Mouse (Mus musculus): ENCODE measurements at regions not wholly inside any gene's neighbourhood (a gene's known extent, or its start where the extent isn't known, plus 50 kb on each side); places are given as distances from the start of the nearest gene placed in this dataset.
A peak's percentile ranks its signal among the peaks of the same experiment; 100 is the strongest.

- no peak overlapping the region for H3K4me3 ChIP-seq
- peak overlapping the region; percentile 32 for H3K4me2 ChIP-seq (replicated peaks)
- H3K27ac ChIP-seq (replicated peaks) = 0 out of 2 replicates have a peak overlapping the region, but pooled peaks have one; percentile 35
- no peaks in the 10 kb centered on the region for H3K9me3 ChIP-seq
- 60% methylated on average over 10 of the region's 10 CpGs for WGBS
- H3K9ac ChIP-seq (replicated peaks) = no peak overlapping the region
- H3K27me3 ChIP-seq = peaks cover 8% of the 10 kb centered on the region; the same call in 1 of the 2 replicates
- H3K4me1 ChIP-seq = peaks cover 14% of the 10 kb centered on the region
- no peak for ATAC-seq (ENCODE audit: low FRiP score, low read depth)
- no peaks in the 10 kb centered on the region for H3K36me3 ChIP-seq
These were observed 53.4 kb downstream of the Rpl37a start for GRCm38 (mm10) chr1:72764522-72764921.

GRCm38 (mm10) chr1:72765046-72765810 is 54.1 kb downstream of the Rpl37a start:
- no peaks in the 10 kb centered on the region for H3K36me3 ChIP-seq
- H3K9me3 ChIP-seq = no peaks in the 10 kb centered on the region
- 64% methylated on average over 20 of the region's 20 CpGs for WGBS
- peaks cover 5% of the 10 kb centered on the region; the same call in 1 of the 2 replicates for H3K27me3 ChIP-seq
- H3K4me3 ChIP-seq = no peak overlapping the region
- no peak overlapping the region for H3K27ac ChIP-seq (replicated peaks)
- peaks cover 14% of the 10 kb centered on the region for H3K4me1 ChIP-seq
- H3K4me2 ChIP-seq (replicated peaks) = peak overlapping the region; percentile 32
- no peak overlapping the region for H3K9ac ChIP-seq (replicated peaks)
- ATAC-seq (ENCODE audit: low FRiP score, low read depth) = no peak; the same call in 1 of the 2 replicates

GRCm38 (mm10) chr1:72769428-72769827 is 54.9 kb upstream of the Igfbp2 start:
- no peak overlapping the region for H3K27ac ChIP-seq (replicated peaks)
- no peak for ATAC-seq (ENCODE audit: low FRiP score, low read depth)
- no peak overlapping the region for H3K9ac ChIP-seq (replicated peaks)

GRCm38 (mm10) chr1:72772708-72773107 is 51.6 kb upstream of the Igfbp2 start:
- 84% methylated on average over 5 of the region's 5 CpGs for WGBS
- Histone ChIP-seq H3K4me1 (no peaks in the 10 kb centered on the region), H3K9me3 (no peaks in the 10 kb centered on the region), H3K27me3 (no peaks in the 10 kb centered on the region), H3K27ac (replicated peaks) (no peak overlapping the region), H3K36me3 (no peaks in the 10 kb centered on the region), H3K4me2 (replicated peaks) (no peak overlapping the region), H3K4me3 (no peak overlapping the region), H3K9ac (replicated peaks) (no peak overlapping the region)
- no peak for ATAC-seq (ENCODE audit: low FRiP score, low read depth)

More at GRCm38 (mm10) chr1:72769428-72769827, 54.9 kb upstream of the Igfbp2 start:
- Histone ChIP-seq H3K9me3 (no peaks in the 10 kb centered on the region), H3K4me3 (no peak overlapping the region), H3K4me1 (peaks cover 11% of the 10 kb centered on the region), H3K27me3 (no peaks in the 10 kb centered on the region), H3K4me2 (replicated peaks) (no peak overlapping the region), H3K36me3 (no peaks in the 10 kb centered on the region)
- WGBS = 97% methylated on average over 7 of the region's 7 CpGs

GRCm38 (mm10) chr1:72773234-72773633 is 51.1 kb upstream of the Igfbp2 start:
- H3K9ac ChIP-seq (replicated peaks) = no peak overlapping the region
- 83% methylated on average over 3 of the region's 3 CpGs for WGBS
- ATAC-seq (ENCODE audit: low FRiP score, low read depth) = no peak
- no peak overlapping the region for H3K4me2 ChIP-seq (replicated peaks)
- no peaks in the 10 kb centered on the region for H3K9me3 ChIP-seq
- no peak overlapping the region for H3K4me3 ChIP-seq
- H3K36me3 ChIP-seq = no peaks in the 10 kb centered on the region
- H3K27me3 ChIP-seq = no peaks in the 10 kb centered on the region
- no peaks in the 10 kb centered on the region for H3K4me1 ChIP-seq
- no peak overlapping the region for H3K27ac ChIP-seq (replicated peaks)
